Mouse (Mus musculus): ENCODE measurements around the gene Parp2.
"Not testable (repeated sequence)": the region's sequence is repeated elsewhere in the genome, so short reads cannot be mapped to it uniquely, and the experiment has no call there.

The Parp2 gene

GRCm38 (mm10) chr14:50829878-50830277, 22.2 kb downstream of the Parp2 start:
- no peak for DNase-seq (ENCODE audit: low read depth, low spot score)

- DNase-seq (ENCODE audit: low read depth, low spot score): peak; percentile 73
Measured at GRCm38 (mm10) chr14:50833964-50834363, 26.3 kb downstream of the Parp2 start.

- peak; percentile 13 for DNase-seq (ENCODE audit: low read depth, low spot score)
Measured at GRCm38 (mm10) chr14:50834435-50834834, 26.8 kb downstream of the Parp2 start.

GRCm38 (mm10) chr14:50837236-50837635, 29.6 kb downstream of the Parp2 start:
- no peak for DNase-seq (ENCODE audit: low read depth, low spot score)

GRCm38 (mm10) chr14:50855788-50856187, 48.1 kb downstream of the Parp2 start:
- no peak for DNase-seq (ENCODE audit: low read depth, low spot score)

GRCm38 (mm10) chr14:50862641-50863040, 55.0 kb downstream of the Parp2 start:
- no peak for DNase-seq (ENCODE audit: low read depth, low spot score)

- not testable (repeated sequence) for DNase-seq (ENCODE audit: low read depth, low spot score)
Measured at GRCm38 (mm10) chr14:50865005-50865404, 57.4 kb downstream of the Parp2 start.

GRCm38 (mm10) chr14:50866966-50867365, 59.3 kb downstream of the Parp2 start:
- DNase-seq (ENCODE audit: low read depth, low spot score): no peak

- no peak for DNase-seq (ENCODE audit: low read depth, low spot score)
Measured at GRCm38 (mm10) chr14:50868211-50868610, 60.6 kb downstream of the Parp2 start.

GRCm38 (mm10) chr14:50868656-50869055, 61.0 kb downstream of the Parp2 start:
- no peak for DNase-seq (ENCODE audit: low read depth, low spot score)

- DNase-seq (ENCODE audit: low read depth, low spot score): peak; percentile 88
Measured at GRCm38 (mm10) chr14:50869889-50870804, 62.5 kb downstream of the Parp2 start, which contains the start of gene Tep1. TSS of gene Tep1 (minus strand) at chr14:50870560.

GRCm38 (mm10) chr14:50870805-50871143, 63.1 kb downstream of the Parp2 start:
- no peak for DNase-seq (ENCODE audit: low read depth, low spot score)

Measured in brain, adult 2 months (tissue).